Mouse (Mus musculus): ENCODE results near the gene Ppp3ca.
A peak's percentile ranks its signal among the peaks of the same experiment; 100 is the strongest.

Gene Ppp3ca

DNA sequence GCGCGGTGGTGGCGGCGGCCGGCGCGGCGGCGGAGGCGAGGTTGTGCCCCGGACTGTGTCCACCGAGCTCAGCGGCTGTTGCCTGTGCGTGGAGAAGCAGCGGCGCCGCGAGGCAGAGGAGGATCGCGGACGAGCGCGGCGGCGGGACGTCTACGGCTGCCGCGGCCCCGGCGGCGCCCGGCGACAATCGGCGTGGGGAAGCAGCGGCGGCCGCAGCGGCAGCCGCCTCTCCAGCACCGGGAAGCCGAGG, at the start of gene Ppp3ca:
Gene Ppp3ca, plus strand, starts transcription at position 15 of the 250 bp plus-strand sequence.
- no peak for DNase-seq

DNA sequence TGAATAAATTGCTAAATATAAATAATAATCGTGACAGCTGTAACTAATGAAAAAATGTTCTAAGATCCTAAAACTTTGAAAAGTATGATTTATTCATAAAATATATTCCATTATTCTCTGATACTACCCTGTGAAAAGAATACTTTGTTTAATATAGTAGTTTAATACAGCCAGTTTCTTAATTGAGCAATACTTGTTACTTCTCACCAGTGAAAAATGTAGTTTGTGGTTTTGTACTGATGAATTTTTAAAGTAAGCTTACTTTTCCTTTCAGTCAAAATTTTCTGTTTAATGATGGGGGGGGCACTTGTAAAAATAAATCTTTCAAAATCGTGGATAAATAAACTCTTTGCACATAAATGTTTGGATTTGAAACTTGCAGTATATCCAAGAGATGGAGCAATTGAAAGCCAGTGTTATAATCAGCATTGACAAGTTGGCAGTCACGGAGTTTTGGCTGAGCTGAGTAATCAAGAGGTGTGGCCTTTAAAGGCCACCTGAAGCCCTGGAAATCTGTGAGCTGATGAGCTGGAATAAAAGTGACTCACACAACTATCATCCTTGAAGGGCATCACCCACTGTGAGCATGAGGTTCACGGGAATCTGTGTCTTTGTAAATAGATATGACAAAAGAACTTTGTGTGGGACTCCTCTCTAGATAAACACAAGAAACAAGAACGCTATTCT, 29.2 kb upstream of the Ppp3ca start:
- DNase-seq = no peak

DNA sequence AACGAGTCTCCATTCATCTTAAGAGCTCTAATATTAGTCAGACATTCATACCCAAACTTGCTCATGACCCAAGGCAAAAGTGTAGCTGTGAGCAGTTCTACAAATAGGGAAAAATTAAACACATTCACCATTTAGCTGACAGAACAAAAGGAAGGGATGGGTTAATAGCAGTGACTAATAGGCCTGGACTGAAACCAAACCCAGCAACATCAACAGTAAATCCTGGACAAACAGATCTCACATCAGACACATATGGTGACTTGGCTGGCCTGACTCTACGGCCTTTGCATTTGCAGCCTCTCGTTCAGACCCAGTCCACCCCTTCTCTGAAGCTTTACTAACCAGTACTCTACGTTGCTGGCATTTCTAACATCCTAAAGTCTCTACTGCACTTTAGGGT, 19.0 kb upstream of the Ppp3ca start:
- no peak for DNase-seq

DNA sequence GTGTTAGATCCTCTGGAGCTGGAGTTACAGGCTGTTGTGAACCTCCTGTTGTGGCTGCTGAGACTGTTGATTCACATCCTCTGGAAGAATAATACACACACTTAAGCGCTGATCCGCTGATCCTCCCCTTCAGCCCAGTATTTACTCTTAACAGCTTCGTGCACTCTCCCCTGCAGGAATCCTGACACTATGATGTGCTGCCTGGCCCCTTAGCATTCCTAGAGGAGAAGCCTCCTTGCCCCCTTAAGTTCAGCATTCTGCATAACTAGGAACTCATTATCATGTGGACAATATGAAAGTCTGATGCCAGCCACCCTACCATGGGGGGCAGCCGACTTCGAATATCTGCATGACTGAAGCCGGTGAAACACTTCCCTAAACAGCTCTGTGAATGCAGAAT, 18.4 kb upstream of the Ppp3ca start:
- no peak for DNase-seq

DNA sequence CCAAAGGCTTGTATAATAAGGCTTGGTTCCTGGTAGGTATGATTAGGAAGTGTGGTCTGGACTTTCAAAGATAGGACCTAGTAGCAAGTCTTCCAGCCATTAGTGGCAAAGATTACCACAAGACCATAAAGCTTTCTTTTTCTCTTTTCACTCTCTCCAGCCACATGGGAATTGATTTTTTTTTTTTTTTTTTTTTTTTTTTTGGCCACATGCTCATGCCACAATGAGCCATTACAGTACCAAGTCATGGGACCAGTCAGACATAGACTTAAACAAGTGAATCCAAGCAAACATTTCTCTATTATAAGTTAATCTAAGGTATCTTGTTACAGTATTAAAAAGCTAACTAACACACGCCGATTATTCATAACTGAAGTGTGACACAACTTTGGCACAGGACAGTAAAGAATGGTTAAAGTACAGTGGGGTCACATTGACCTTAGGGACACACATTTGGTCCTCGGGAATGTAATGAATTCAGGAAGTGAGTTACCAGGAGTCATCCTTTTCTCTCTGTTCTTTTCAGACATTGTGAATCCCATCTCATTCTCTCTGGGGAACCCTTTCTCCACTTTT, 13.4 kb upstream of the Ppp3ca start:
- no peak for DNase-seq

DNA sequence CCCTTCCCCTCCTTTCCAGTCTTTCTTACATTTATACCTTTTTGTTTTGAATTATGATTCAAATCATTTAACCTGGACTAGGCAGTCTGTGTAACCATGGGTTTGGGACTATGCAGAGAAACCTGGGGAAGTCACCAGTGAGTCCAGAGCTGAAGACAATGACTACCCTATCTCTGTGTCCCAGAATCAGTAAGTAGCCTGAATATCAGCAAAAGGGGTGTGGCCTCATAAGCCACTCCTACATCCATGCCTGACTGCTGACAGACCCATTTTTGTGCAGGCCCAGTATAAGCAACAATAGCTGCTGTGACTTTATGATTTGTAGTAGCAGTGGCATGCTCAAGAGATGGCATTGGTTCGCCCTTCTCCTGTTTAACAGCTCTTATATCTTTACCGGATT, 11.2 kb upstream of the Ppp3ca start:
- DNase-seq = no peak

DNA sequence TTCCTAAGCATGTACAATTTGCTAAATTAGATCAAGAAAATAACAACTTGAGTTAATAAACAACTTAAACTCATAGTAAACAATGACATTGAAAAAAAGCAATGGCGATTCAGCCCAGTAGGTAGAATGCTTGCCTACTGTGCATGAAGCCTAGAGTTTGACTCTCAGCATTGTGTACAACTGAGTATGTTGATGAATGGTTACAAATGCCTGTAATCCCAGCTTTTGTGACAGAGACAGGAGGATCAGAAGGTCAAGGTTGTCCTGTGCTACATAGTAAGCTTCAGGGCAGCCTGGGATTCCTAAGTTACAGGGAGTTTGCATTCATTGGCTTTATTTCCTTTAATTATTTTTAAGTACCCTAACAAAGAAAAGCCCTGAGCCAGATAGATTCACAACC, 4.8 kb upstream of the Ppp3ca start:
- DNase-seq = no peak

DNA sequence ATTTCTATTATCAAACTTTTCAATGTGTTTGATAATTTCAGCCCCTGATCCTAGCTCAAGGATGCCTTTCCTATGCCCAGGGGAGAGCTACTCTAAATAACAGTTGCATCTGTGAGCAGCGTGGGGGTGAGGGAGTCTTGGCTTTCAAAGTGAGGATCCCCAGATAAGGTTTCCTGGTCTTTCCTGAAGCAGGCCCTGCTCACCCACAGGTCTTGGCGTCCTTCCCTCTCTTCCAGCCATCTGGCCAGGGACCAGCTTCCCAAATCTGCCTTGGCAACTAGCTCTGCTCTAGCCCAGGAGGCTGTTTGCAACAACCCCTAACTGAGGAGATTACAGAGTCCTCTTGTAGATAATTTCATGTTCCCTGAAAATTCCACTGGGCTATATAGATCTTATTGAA, 1.9 kb upstream of the Ppp3ca start:
- DNase-seq = peak; percentile 44 to 62

DNA sequence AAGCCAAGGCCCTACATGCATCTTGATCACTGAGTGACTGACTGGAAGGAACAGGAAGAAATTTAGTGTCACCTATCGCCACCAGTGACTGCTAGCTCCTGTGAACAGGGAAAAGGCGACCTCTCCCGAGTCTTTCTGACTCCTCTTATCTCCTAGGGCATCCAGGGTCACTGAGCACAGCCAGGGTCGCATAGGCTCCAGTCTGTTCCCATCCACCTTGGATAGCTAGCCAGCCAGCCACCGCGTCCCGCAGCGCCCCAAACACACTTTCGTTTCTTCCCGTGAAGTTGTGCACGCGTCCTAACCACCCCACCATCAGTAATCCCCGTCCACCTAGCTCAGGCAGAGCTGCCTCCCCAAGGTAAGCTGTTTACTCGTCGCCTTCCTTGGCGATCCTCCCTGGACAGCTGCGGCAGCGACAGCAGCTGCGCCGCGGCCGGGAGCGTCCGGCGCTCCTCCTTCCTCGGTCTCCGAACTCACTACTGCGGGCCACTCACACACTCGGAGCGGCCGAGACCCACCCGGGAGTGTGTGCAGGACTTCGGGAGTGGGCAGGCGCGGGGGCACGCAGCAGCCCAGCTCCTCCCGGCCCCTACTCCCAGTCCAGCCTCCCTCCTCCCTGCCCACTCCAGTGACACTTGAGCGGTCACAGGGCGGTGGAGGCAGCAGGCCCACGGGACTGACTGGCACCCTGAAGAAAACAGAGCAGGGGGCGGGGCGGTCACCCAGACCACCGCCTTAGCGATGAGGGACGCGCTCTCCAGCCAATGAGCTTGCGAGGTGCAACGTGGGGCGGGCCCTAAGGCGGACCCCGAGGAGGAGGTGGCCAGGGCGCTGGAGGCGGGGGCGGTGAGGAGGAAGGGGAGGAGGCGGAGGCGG, 454 bp upstream of the Ppp3ca start:
- peak; percentile 100 for DNase-seq

DNA sequence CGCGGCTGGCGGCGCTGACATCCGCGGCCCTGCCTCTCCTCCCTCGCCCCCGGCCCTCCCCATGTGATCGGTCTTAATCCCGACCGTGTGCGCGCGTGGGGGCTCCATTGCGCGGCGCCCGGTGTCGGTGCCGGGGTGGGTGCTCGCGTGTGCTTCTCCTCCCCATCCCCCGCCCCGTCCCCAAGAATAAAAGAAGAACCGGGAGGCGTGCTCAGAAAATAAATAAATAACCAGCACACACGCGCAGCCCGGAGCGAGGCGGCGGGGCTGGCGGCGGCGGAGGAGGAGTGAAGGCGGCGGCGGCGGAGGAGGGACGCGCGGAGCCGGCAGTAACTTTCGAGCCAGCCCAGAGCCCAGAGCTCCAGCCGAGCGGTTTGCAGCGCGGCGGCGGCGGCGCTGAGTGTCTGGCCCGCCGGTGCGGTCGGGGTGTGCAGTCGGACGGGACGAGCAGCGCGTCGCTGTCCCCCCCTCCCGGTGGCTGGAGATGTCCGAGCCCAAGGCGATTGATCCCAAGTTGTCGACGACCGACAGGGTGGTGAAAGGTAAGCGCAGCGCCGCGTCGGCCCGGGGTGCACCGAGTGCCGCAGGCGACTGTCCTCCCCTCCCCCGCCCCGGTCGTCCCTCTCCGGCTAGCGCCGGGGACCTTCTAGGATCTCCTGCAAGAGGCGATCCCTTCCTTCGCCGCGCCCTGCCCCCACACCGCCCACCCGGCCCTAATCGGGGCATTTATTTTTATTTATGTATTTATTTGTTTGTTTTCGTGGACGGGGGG, 622 bp downstream of the Ppp3ca start:
- DNase-seq = peak; percentile 80 to 86

DNA sequence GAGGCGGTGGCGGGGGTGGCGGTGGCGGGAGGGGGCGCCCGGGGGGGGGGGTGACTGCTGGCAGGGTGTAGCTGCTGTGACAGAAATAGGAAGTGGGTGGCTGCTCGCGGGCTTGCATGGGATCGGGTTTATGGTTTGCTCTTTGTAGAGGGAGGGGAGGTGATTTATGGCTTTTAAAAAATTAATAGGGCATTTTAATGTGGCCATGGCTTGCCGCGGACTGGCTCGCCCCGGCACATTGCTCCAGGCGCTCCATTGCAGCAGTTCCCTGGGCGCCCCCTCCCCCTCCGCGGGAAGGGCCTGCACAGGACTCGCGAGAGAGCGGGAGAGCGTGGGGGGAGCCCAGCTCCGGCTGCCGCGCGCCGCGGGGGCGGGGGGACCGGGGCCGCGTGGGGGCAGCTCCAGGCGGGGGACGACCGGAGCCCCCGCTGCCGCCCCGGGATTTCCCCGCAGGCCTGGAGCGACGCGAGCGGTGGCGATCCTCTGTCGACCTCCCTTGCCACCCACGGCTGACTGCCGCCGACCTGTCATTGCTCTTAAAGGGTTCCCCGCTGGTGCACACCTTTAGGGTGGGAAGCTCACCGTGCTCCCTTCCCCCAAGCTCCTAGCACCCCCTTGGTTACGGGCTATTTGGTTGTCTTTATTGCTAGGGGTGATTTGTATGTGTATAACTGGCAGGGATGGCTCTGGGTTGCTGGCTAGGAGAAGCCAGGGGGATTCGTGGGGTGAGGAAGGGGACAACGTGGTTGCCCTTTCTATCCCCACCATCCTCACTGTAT, 1.4 kb downstream of the Ppp3ca start:
- DNase-seq = peak; percentile 81 to 92

DNA sequence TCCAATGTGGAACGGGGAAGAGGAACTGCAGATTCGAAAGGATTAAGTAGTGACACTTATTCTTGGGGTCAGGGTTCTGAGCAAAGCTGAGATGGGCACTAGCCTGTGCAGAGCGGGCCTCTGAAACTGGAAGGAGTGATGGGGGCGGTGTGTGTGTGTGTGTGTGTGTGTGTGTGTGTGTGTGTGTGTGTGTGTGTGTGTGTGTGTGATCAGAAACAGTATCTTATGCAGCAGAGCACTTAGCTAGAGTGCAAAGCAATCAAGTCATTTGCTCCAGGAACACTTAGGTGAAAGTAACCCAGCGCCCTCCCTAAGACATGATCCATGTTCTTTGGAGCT, 2.0 kb downstream of the Ppp3ca start:
- DNase-seq = peak in 1 of 2 experiments; percentile 48

DNA sequence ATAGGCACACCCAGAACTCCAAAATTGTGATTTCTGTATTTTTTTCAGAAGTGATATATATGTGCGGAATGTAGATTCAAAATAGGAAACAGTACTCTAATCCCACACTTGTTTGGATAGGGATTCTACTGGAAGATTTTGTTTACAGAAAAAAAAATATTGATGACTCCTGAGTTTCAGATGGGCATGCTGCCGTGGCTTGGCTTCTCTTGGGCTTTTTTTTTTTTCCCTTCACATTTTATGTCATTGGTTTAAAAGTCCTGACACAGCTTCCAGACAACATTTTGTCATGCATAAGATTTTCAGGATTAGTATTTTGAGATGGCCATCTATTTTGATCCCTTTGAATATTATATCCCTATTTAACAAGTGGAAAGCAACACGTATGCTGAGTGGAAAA, 2.9 kb downstream of the Ppp3ca start:
- no peak for DNase-seq

DNA sequence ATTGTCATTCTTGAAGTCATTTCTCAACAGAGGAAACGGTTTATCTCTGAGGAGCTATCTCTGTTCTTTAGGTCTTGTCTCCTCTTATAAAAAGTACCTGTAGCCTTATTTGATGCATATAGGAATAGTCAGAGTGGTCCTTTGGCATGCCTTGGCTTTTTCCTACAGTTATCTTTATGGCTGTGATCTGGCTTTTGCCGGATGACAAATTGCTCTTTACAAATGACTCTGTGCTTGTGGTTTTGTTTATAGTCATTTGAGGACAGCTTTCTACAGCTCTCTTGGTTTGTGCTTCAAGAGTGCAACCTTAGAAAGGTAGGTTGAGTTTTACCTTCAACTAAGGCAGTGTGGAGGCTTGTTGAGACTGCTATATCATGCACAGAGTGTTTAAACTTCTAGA, 3.4 kb downstream of the Ppp3ca start:
- DNase-seq = no peak

DNA sequence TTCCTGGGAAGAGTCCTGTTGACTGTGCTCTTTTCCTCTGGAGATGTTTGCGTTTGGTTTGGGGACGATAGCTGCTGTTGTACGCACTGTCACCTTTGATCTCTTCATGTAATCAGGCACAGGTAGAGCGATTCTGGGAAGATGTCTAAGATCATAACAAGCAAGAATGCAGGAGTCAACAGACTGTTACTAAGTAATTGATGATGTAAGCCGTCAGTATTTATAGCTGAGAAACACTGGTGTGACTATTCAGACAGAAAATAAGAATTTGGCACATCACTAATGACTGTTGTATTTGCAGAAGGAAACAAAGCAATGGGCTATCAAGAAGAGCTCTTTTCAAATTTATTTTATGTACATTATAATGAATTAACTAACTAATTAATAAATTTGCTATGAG, 4.6 kb downstream of the Ppp3ca start:
- no peak for DNase-seq

DNA sequence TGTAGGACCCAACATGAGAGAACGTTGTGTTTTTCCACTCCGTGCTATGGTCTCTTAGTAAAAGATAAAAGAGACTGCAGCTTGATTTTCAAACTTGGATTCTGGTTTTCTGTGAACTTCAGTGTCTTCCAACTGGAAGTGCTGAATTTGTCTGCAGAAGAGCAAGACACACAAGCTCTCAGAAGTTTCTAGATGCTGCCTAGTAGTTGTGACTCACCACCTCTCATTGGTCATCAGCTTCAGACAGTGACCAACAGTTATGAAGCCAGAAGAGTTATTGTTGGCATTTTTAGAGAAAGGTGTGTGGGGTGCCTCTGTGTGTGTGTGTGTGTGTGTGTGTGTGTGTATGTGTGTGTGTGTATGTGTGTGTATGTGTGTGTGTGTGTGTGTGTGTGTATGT, 7.1 kb downstream of the Ppp3ca start:
- DNase-seq = no peak

DNA sequence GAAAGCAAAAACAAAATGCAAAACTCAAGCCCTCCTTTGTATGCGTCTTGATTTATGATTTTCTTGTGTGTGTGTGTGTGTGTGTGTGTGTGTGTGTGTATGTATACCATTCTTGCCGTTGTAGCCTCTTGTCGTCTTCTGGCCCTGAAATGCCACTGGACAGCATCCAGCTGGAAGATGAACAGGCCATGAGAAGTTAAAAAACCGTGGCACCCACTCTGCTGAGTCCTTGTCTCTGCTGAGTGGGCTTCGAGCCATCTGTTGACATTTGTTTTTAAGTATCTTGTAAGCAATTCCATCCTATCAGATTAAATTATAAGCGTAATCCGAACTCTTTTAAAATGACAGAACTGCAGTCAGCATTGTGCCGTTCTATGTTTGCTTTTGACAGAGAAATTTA, 8.5 kb downstream of the Ppp3ca start:
- DNase-seq = no peak

DNA sequence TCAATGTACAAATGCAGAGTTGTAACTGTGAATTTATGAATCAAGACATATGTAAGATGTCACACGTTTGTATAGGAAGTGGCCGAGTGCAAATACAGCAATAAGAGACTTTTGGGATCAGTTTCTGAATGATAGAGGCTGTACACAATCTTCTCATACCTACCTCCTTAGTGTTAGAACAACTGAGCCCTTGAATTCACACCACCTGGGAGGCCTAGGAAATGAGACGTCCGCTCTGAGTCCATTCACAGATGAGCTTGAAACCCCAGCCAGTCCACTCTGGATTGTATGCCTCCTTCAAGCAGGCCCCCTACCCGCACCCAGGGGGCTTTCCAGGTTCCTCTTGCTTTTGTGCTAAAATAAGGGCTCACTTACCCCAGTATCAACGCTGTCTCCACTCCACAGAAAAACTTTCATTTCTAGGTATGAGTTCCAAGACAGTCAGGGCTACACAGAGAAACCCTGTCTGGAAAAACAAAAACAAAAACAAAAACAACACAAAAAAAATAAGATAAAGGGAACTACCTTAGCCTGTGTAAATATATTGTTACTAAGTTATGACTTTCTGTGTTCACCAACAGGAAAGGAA, 10.1 kb downstream of the Ppp3ca start:
- no peak for DNase-seq

DNA sequence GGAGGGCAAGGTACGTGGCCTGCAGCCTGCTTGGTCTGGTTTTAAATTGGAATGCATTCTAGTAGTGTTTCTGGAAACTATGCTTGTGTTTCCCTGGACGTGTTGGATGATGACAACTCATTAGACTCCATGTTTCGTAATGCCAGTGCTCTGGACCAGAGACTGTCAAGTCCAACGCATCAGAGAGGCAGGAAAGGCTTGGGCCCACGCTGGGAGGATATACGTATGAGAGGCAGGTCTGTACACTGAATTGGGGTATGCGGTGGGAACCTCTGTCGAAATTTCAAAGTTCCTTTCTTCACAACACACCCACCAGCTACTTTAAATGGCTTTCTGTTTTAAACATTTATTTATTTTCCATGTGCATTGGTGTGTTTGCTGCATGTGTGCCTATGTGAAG, 12.3 kb downstream of the Ppp3ca start:
- DNase-seq = no peak

DNA sequence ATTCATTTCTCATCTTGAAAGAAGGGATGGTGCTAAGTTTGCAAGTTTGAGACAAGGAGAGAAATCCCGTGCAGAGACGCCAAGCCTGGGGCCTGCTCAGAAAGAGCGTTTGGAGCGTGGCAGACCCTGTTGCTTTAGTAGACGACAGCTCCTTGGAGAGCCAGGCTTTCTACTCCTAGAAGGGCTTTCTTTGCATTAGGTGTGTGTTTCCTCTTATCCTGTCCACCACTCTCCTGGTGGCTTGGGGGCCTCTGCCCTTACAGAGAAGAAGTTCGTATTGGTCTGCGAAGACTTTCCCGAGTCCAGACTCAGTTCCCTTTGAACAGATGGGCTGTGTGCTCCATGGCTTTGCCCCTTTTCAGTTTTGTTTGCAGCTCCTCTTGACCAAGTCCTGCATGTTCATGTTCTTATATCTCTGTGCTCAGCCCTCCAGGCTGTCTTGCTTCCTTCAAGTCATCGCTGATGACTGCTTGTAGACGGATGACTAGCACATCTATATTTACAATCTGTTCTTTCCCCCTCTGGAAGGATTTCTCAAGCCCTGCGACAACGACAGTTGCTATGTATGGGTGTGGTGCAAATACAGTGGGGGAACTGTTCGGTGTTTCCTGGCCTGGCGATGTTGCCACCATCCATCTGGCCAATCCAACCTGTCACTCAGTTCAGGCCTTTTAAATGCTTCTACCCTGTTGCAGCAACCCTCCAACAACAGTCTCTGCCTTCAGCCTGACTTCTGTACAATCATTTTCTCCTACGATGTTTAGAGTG, 14.5 kb downstream of the Ppp3ca start:
- no peak for DNase-seq

DNA sequence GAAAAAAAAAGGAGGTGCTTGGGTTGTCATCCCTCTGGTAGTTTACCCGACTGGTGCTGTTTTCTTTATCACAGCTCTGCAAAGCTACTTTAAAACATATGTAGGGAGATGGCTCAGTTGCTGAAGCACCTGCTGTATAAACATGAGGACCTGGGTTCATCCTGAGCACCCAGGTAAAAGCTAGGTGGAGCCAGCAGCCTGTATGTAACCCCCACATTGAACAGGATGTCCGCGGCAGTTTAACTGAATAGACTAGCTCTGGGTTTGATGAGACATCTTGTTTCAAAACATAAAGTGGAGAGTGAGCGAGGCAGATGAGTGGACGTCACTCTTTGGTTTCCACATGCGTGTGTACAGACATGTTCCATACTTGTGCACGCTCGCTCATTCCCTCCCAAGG, 16.5 kb downstream of the Ppp3ca start:
- no peak for DNase-seq

All from kidney, postnatal 36 days (tissue).